Mouse (Mus musculus) retina, postnatal 1 day (tissue): Measurements from ENCODE around the gene Usp20.

Experiments used
- DNase-seq: peaks from one replicate; pipeline ENCODE4 v3.0.0-alpha.2; 2012

The Usp20 gene

DNA sequence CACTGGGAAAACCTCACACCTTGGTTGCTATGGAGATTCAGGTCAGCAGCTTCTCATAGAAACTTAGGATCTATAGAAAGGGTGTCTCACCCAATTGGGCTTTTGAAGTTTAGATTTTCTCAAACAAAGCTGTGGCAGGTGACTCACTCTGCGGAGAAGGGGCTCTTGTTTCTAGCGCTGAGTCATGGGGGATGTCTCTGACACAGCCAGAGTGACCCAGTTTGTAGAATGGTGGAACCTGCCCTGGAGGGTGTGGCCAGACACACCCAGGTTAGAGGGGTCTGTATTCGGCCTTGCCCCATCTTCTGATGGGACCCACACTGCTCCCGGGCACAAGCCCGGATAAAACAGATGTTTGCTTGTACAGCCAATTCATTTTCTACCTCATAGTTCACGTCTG is 60.8 kb downstream of the Usp20 start:
- DNase-seq: no peak

DNA sequence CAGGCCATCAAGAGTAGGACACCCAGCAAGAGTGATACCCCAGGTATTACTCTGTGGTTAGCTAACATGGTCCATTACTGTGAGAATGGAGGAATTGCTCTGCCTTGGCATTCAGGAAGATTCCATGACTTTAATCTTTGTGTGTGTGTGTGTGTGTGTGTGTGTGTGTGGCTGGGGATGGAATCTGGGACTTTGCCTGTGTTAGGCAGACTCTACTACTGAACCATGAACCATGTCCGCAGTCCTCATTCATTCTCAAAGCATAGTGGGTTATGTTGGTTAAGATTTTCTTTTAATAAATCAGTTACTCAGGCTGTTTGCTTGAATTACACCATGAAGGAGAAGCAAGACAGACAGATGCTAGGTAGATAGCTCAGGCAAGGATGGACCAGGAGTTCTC is 61.8 kb downstream of the Usp20 start:
- DNase-seq: no peak

DNA sequence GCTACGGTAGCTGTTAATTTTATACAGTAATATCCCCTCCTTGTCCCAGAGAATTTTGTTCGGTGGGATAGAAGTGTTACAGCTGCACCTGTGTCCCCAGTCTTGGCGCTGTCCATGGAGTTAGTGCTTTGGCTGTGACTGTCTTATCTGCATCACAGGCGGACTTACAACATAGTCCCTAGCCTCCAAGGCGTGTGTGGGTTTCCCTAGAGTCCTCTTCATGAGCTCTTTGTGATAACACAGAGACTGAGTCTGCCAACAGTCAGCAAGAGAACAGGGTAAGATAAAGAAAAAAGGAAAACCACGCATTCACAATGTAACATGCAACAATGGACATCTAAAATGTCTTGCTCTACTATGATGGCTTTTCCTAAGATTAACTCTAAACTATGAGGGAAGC is 66.0 kb downstream of the Usp20 start:
- no peak for DNase-seq

DNA sequence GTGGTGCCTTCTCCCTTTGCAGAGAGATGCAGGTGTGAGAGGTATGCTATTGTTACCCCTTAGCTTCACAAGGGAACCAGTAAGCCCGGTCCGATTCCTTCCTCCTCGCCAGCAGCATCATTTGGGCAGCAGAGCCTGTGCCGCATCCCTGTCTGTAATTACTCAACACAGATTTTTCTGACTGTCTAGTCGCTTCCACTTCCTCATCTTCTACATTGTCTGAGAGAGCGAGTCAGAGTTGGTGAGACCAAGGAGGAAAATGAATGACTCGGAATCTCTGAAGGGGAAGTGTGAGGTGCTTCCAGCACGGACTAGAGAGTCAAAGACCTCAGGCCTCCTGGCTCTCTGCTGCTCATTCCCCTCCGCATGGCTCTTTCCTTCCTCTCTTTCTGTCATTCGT is 70.4 kb downstream of the Usp20 start:
- no peak for DNase-seq

DNA sequence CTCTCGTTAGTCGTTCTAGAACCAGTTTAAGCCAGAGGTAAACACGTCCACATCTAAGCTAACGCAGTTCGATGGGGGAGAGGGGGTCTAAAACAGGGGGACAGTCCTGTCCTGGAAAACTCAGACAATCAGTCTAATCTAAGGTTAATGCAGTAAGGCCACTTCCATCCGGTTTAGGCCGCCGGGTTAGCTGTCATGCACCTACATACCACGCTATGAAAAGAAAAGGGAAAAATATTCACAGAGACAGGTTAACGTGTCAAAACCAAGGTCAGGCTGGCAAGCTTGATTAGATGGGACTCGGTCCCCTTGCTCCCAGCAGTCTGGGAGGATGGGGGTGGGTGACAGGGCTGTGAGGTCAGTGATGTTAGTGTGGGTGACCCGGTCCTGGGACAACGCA is 71.3 kb downstream of the Usp20 start:
- no peak for DNase-seq

DNA sequence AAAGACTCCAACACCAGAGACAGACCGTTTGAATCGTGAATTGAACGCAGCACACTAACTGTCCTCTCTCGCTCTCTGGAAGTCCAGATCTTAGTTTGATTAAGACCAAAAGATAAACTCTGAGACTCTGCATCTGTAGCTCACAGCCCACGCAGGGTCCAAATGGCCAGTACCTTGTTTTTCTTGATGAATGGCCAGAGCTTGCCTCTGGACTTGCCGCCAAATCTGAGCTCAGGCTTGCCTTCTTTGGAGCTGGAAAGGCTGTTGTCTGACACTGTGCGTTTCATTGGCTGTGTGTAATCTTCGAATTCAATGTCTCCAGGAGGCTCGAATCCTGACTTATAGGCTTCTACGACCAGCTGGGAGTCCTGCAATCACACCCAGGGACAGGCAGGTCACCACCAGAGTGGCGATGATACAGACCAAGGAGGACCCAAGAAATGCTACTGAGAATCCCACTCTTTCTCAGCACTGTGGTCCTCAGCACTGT is 71.8 kb downstream of the Usp20 start:
- no peak for DNase-seq

DNA sequence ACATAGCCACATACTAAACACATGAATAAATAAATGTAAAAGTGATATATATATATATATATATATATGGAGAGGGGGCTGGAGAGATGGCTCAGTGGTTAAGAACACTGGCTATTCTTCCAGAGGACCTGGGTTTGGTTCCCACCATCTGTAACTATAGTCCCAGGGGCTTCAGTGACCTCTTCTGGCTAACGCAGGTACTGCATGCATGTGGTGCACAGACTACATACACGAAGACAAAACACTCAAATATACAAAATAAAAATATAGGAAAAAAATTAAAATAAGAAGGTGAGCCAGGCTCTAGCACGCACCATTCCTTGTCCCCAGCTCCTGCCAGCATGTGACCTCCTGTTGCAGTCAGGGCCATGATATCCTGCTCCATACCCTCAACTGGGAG is 74.0 kb downstream of the Usp20 start:
- no peak for DNase-seq

DNA sequence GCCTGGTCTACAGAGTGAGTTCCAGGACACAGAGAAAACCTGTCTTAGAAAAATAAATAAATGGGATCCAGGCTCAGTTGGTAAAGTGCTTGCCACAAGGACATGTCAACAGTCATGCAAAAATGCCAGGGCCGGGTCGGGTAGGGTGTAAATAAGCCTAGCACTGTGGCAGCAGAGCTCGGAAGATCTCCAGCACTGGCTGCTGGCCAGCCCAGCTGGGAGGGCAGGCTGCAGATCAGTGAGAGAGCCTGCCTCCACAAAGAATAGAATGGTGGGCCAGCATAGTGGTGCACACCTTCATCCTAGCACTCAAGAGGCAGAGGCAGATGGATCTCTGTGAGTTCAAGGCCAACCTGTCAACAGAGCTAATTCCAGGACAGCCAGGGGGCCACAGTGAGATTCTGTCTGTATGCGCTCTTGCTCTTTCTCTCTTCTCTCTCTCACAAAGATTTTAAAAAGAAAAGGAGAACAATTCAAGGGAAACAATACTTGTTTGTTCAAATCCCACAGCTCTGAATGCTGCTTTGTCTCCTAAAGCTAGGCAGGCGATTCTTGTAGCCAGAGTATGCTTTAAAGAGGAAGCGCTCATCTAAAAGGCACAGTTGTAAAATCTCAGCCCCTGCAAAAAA is 75.6 kb downstream of the Usp20 start:
- no peak for DNase-seq

DNA sequence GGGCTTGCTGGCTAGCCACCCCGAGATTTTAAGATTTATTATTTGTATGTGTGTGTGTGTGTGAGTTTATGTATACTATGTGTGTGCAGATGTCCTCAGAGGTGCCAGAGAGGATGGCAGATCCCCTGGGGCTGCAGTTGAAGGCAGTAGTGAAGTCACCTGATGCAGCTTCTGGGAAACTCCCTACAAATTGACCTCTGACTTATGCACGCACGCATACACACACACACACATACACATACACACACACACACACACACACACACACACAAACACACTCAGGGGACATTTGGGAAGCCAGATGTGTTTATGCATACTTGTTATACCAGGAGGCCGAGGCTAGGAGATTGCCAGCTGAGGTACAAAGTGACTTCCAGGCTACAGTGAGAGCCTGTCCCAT is 76.4 kb downstream of the Usp20 start:
- DNase-seq: no peak

DNA sequence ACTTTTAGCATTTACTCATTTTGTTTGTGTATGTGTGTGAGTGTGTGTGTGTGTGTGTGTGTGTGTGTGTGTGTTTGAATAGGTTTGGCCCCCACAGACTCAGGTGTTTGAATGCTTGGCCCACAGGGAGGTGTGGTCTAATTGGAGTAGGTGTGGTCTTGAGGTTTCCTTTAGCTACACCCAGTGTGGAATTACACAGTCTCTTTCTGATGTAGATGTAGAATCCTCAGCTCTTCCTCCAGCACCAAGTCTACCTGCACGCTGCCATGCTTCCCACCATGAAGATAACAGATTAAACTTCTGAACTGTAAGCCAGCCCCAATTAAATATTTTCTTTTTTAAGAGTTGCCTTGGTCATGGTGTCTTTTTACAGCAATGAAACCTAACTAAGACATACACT is 78.2 kb downstream of the Usp20 start:
- DNase-seq: no peak

DNA sequence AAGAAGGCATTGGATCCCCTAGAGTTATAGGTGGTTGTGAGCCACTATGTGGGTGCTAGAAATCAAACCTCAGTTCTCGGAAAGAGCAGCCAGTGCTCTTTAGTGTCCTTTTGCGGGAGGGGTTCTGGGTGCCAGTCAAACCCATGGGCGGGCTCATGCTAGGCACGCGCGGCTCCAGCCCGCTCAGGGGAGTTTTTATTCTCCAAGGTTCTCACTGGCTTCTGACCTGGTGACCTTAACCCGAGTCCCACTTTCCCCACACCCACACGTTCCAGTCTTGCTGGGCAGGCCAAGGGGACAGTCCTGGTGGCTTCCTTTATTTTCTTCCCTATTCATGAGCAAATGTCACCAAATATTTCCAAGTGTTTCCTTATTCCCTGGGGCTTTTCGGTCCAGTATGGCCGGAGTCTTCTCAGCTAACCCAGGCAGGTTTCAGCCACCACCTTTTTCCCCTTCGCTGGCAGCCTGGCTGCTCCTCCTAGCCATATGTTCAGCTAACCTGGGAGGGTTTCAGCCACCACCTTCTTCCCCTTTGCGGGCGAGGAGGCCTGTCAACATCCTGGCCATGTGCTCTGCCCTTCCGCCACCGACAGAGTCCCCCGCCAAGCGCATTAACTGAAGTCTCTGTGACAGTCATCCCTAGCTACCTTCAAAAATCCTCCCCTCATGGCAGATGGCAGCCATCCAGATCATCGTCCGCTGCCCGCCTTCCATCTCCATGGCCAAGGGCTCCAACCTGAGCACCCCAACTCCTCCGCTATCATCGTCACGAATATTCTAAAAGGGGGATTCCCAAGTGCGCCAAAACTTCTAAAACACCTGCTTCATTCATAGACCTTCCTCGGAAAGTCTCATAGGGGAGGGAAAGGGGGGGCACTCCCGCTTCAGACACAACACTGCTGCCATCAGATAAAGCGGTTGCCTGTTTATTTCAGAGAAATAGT is 79.0 kb downstream of the Usp20 start:
- DNase-seq: no peak

DNA sequence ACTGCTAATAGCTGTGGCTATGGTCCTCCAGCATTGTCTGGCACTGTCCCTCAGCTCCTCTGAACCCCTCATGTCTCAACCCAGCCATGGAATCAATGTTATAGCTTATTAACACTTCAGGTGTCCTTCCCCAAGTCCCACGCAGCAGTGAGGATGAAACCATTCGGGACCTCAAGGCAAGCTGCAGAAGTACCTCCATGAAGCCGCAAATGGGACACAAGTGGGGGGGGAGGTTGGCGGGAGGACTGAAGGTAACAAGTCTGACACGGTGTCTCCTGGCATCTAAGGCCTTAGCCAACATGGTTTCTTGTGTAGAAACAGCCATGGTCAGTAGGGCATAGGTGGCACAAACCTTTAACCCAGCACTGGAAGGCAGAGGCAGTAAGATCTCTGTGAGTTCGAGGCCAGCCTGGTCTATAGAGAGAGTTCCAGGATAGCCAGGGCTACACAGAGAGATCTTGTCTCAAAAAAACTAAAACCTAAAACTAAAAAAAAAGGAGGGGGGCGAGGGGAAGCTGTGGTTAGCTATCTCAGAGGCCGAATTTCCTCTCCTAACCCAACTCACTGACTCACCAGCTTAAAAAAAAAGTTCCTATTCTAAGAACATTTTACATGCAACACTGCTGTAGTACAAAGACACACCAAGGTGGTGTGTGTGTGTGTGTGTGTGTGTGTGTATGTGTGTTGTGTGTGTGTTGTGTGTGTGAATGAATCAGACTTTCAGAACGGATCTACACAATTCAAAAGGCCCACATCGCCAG is 80.0 kb downstream of the Usp20 start:
- DNase-seq: no peak

DNA sequence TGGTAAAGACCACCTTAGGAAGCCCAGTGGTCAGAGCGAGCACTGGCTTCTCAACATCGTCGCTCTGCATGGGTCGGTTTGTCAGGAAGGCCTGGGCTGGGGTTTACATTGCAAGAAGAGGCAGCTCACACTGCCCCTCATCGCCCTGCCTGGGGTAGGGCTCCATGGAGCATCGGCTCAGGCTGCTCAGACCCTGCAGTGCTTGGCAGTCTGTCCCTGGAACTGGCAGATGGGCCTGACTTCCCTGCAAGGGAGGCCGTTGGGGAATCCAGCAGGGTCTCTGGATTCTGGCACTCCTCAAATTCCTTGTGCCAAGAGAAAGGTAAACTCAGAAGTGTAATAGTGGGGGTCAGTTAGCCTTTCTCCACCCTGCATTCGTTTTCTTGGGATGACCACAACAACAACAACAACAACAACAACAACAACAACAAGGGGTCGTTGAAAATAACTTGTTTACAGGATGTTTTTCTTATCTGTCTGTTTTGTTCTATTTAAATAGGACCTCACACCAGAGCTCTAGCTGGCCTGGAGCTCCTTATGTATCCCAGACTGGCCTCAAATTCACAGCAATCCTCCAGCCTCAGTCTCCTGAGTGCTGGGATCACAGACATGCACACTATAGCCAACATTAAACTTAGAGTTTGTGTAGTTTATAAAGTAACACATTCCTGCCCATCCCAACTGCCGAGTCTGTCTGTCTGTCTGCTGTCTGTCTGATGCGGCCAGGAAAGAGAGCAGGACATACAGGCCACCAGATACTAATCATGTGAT is 84.1 kb downstream of the Usp20 start:
- no peak for DNase-seq

DNA sequence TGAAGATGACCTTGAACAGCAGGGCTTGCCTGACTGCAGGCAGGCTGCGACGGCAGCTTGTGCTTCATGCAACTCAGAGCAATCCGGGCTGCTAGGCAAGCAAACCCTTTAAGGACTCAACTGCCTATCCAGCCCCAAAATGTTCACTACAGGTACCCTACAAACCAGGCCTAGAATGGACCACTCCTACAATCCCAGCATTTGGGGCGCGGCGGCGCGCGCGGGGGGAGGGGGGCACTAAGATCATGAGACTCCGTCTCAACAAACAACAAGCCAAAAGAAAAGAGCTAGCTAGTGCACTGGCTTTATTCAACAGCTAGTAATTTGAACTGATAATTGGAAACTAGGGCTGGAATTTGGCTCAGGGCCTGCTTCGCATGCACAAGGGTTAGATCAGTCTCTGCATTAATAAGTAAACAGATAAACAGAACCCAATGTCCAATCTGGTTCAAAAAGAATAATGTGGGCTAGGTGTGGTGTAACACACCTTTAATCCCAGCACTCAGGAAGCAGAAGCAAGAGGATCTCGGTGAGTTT is 85.0 kb downstream of the Usp20 start:
- no peak for DNase-seq

DNA sequence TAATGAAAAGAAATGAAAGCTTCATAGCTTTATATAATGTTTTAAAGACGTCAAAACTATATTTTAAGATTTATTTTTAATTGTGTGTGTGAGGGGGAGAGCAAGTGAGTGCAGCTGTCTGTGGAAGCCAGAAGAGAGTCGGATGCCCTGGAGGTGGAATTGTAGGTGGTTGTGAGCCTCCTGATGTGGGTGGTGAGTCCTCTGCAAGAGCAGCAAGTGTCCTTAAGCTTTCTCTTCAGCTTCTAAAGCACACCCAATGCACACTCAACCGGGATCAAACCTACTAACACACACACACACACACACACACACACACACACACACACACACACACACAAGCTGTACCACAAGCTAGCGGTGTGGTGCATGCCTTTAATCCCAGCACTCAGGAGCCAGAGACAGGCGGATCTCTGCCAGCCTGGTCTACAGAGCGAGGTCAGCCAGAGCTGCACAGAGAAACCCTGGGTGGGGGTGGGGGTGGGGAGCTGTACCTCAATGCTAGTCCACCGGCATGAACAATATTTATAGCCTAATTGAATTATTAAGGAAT is 85.7 kb downstream of the Usp20 start:
- no peak for DNase-seq

DNA sequence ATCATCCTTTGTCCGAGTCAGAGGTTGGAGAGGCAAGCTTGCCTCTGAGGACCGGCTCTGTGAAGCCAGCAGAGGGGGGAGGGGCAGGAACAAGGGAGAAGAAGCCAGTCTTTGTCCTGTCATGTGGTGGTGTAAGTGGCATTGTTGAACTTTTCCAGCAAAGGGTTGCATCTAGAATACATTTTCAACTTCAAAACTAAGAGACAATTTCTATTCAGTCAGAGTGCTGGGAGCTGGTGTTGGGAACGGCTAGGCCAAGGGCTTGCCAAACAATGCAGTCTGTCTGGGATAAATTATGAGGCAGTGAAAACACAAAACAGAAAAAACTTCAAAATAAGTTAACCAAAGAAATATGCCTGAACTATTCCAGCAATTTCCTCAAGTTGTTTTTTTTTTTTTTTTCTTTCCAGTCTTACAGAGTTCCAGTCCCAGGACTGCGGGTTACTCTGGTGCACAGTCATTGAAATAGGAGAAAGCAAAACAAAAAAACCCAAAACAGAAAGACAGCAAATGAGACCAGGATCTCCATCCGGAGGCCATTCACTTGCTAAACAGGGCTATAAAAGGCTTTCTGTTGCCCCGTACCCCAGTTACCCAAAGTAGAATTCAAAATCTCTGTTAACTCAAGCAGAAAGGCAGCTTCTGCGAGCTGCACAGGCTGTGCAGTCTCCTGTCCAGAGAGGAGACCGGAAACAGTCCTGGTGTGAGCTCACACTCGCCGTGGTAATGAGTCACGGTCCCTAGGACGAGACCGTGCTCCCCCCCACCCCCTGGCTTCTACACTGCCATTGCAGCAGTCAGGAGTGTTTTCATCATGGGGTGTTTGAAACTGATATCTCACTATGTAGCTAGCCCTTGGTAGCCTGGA is 86.4 kb downstream of the Usp20 start:
- DNase-seq: peak; percentile 78

DNA sequence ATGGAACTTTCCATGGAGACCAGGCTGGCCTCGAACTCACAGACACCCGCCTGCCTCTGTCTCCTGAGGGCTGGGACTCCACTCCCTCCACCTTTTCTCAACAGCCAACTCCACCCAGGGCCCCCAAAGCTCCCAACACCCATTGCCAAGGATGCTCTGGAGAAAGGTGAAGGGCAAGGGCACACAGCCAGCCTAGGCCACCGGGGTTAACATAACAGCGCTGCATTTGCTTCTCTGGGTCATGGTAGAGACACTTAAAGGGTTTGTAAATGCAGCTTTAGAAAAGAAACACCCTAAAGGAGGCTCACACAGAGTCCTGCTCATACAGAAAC is 87.0 kb downstream of the Usp20 start:
- DNase-seq: no peak

DNA sequence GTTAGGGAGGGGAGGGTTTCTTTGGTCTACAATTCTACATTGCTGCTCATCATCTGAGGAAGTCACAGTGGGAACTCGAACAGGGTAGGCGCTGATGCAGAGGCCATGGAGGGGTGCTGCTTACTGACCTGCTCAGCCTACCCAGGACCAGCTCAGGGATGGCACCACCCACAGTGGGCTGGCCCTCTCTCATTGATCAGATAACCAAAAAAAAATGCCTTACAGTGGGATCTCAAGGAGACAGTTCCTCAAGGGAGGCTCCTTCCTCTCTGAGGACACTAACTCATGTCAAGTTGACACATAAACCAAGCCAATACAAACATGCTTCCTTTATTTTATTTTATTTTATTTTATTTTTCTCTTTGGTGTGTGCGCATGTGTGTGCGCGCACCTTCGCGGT is 87.4 kb downstream of the Usp20 start:
- DNase-seq: no peak
